Mouse (Mus musculus) bone marrow macrophage, adult 2 months (primary cell): ENCODE measurements at regions not wholly inside any gene's neighbourhood (a gene's known extent, or its start where the extent isn't known, plus 50 kb on each side); places are given as distances from the start of the nearest gene placed in this dataset.

Experiments used
- CTCF ChIP-seq: IDR thresholded peaks from 2 replicates; pipeline ENCODE4 v1.5.1; 2012; ENCODE audit warnings: low read depth, mild to moderate bottlenecking, low read length, moderate library complexity
- POLR2A ChIP-seq: IDR thresholded peaks from 2 replicates; pipeline ENCODE4 v1.6.1; 2012; ENCODE audit warnings: mild to moderate bottlenecking, low read depth, low read length, borderline replicate concordance

DNA sequence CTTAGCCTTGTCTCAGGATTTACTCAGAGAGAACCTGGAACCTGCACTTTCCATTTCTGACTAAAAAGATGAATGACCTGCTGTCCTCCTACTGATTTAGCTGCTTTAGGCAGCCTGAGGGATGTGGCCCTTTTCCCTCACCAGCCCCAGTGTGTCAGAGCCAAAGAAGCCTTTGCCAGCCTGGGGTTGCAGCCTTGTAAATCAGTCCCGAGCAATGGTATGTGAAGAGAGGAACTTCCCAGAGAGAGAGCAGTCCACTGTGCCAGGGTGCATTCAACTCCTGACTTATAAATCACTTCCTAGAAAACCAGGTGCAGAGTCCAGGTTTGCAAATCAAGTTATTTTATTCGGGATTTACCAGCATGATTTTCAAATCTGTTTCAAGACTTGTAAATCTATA lies 239.5 kb upstream of the Map3k7 start:
- TF ChIP-seq POLR2A (no peak), CTCF (no peak)
